Mouse (Mus musculus): ENCODE measurements around the gene Neu4. TPM values are rescaled to one million over a fixed set of nuclear protein-coding genes. Genes with fewer than 3 reads are reported as not detected.
"Not testable (repeated sequence)": the region's sequence is repeated elsewhere in the genome, so short reads cannot be mapped to it uniquely, and the experiment has no call there.

Neu4 gene
- polyA plus RNA-seq (2014; fragmentation: Nextera tagmentation; extraction: Ambion mirVana), result not detected in 2 replicates

DNA sequence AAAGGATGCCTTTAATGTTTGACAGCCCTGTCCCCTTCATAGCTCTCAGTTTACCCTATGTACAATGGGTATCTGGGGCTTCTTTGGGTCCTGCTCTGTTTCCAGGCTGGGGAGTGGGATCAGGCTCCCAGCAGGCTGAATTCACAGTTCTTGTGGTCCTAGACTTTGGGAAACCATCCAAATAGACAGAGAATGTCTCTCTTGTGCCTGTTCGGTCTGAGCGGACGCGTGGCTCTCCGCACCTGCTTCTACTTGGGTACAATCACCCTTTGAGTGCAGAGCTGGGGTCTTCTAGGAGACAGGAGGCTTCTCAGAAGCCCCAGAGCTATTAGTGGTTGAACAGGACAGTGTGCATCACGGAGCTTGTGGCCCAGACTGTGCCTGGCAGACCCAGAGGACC is at the start of gene Neu4:
Gene Neu4 (plus strand): TSS at position 301 of the 400 bp plus-strand sequence.
- Histone ChIP-seq H3K27ac (ENCODE audit: low read depth, low read length) (no peak within 1 kb of the TSS), H3K36me3 (ENCODE audit: control insufficient read depth, insufficient read depth, low read length) (no peaks in the 10 kb centered on the region), H3K4me1 (replicated peaks; ENCODE audit: control insufficient read depth, insufficient read depth, low read length) (no peaks in the 10 kb centered on the region), H3K9ac (ENCODE audit: low read length) (no peak within 1 kb of the TSS), H3K9me3 (ENCODE audit: control insufficient read depth, low read length) (no peaks in the 10 kb centered on the region), H3K4me3 (ENCODE audit: low read depth, low read length) (no peak within 1 kb of the TSS), H3K4me2 (ENCODE audit: low read depth, low read length, severe bottlenecking) (no peak within 1 kb of the TSS), H3K27me3 (ENCODE audit: control insufficient read depth, insufficient read depth, low read length) (no peaks in the 10 kb centered on the region)
- no peak for DNase-seq (ENCODE audit: low spot score)
- ATAC-seq (replicated peaks; ENCODE audit: low FRiP score), result no peak
- 86% methylated on average over 6 of the region's 6 CpGs for WGBS

- ATAC-seq (replicated peaks; ENCODE audit: low FRiP score); H3K4me2 ChIP-seq (ENCODE audit: low read depth, low read length, severe bottlenecking); DNase-seq (ENCODE audit: low spot score); H3K27ac ChIP-seq (ENCODE audit: low read depth, low read length); H3K9ac ChIP-seq (ENCODE audit: low read length); H3K36me3 ChIP-seq (ENCODE audit: control insufficient read depth, insufficient read depth, low read length); H3K4me1 ChIP-seq (replicated peaks; ENCODE audit: control insufficient read depth, insufficient read depth, low read length); H3K9me3 ChIP-seq (ENCODE audit: control insufficient read depth, low read length); H3K27me3 ChIP-seq (ENCODE audit: control insufficient read depth, insufficient read depth, low read length); H3K4me3 ChIP-seq (ENCODE audit: low read depth, low read length): not testable (repeated sequence)
- no CpG with 5 or more reads among the region's 4 CpGs for WGBS
Observed at GRCm38 (mm10) chr1:93970797-93971196, 49.5 kb upstream of the Neu4 start.

DNA sequence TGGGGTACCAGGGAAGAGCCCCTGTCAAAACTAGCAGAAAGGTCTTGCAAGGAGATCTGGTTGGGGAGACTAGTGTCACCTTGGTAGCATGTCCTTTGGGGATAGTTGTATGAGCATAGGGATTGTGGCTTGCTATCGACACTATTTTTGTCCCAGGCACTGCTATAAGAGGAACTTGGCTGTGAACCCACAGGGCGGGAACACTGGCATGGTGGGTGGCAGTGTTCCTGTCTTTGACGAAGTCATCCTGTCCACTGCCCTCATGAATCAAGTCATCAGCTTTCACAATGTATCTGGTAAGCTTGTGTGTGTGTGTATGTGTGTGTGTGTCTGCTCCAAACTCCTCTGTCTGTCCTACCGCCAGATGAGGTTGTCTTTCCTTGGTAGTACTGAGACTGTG is 44.5 kb upstream of the Neu4 start:
- not testable (repeated sequence) for H3K27me3 ChIP-seq (ENCODE audit: control insufficient read depth, insufficient read depth, low read length); H3K9ac ChIP-seq (ENCODE audit: low read length); H3K27ac ChIP-seq (ENCODE audit: low read depth, low read length); ATAC-seq (replicated peaks; ENCODE audit: low FRiP score); H3K9me3 ChIP-seq (ENCODE audit: control insufficient read depth, low read length); H3K4me1 ChIP-seq (replicated peaks; ENCODE audit: control insufficient read depth, insufficient read depth, low read length); DNase-seq (ENCODE audit: low spot score); H3K36me3 ChIP-seq (ENCODE audit: control insufficient read depth, insufficient read depth, low read length); H3K4me3 ChIP-seq (ENCODE audit: low read depth, low read length); H3K4me2 ChIP-seq (ENCODE audit: low read depth, low read length, severe bottlenecking)
- WGBS, result 83% methylated on average over 1 of the region's 4 CpGs

GRCm38 (mm10) chr1:93978287-93978686 is 42.0 kb upstream of the Neu4 start:
- ATAC-seq (replicated peaks; ENCODE audit: low FRiP score), result 0 out of 2 replicates have a peak, but pooled peaks have one; percentile 22
- not testable (repeated sequence) for H3K4me3 ChIP-seq (ENCODE audit: low read depth, low read length); H3K27me3 ChIP-seq (ENCODE audit: control insufficient read depth, insufficient read depth, low read length); H3K9ac ChIP-seq (ENCODE audit: low read length); H3K4me1 ChIP-seq (replicated peaks; ENCODE audit: control insufficient read depth, insufficient read depth, low read length); H3K27ac ChIP-seq (ENCODE audit: low read depth, low read length); H3K4me2 ChIP-seq (ENCODE audit: low read depth, low read length, severe bottlenecking); H3K9me3 ChIP-seq (ENCODE audit: control insufficient read depth, low read length); DNase-seq (ENCODE audit: low spot score); H3K36me3 ChIP-seq (ENCODE audit: control insufficient read depth, insufficient read depth, low read length)
- no CpG with 5 or more reads among the region's 7 CpGs for WGBS

DNA sequence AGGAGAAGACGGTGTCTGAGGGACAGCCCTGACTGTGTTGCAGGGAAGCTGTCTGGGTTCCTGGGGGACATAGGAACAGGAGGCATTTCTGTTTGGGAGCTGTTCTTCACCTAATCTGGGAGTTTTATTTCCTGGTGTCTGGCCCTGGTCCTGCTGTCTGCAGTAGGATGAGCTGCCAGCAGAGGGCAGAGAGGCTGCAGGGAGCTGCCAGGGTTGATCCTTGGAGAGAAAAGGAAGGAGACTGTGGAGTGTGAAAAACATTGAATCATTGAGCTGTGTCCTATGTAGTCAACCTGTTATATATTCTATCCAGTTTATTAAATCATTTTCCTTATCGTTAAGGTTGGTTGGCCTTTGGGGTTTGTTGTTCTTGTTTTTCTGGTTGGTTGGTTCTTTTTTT is 39.3 kb upstream of the Neu4 start:
- H3K4me2 ChIP-seq (ENCODE audit: low read depth, low read length, severe bottlenecking); DNase-seq (ENCODE audit: low spot score); H3K9ac ChIP-seq (ENCODE audit: low read length); H3K4me3 ChIP-seq (ENCODE audit: low read depth, low read length); H3K36me3 ChIP-seq (ENCODE audit: control insufficient read depth, insufficient read depth, low read length); H3K27ac ChIP-seq (ENCODE audit: low read depth, low read length); H3K27me3 ChIP-seq (ENCODE audit: control insufficient read depth, insufficient read depth, low read length); H3K4me1 ChIP-seq (replicated peaks; ENCODE audit: control insufficient read depth, insufficient read depth, low read length); H3K9me3 ChIP-seq (ENCODE audit: control insufficient read depth, low read length): not testable (repeated sequence)
- WGBS, result no CpG with 5 or more reads among the region's 2 CpGs
- peak; percentile 59; the same call in 1 of the 2 replicates for ATAC-seq (replicated peaks; ENCODE audit: low FRiP score)

- 91% methylated on average over 3 of the region's 3 CpGs for WGBS
- H3K9me3 ChIP-seq (ENCODE audit: control insufficient read depth, low read length), result no peaks in the 10 kb centered on the region
- ATAC-seq (replicated peaks; ENCODE audit: low FRiP score), result no peak
- no peak overlapping the region for H3K4me2 ChIP-seq (ENCODE audit: low read depth, low read length, severe bottlenecking)
- no peak overlapping the region for H3K9ac ChIP-seq (ENCODE audit: low read length)
- no peaks in the 10 kb centered on the region for H3K4me1 ChIP-seq (replicated peaks; ENCODE audit: control insufficient read depth, insufficient read depth, low read length)
- no peak overlapping the region for H3K4me3 ChIP-seq (ENCODE audit: low read depth, low read length)
- H3K27me3 ChIP-seq (ENCODE audit: control insufficient read depth, insufficient read depth, low read length), result no peaks in the 10 kb centered on the region
- DNase-seq (ENCODE audit: low spot score), result no peak
- no peak overlapping the region for H3K27ac ChIP-seq (ENCODE audit: low read depth, low read length)
- no peaks in the 10 kb centered on the region for H3K36me3 ChIP-seq (ENCODE audit: control insufficient read depth, insufficient read depth, low read length)
Observed at GRCm38 (mm10) chr1:93986167-93986566, 34.1 kb upstream of the Neu4 start.

DNA sequence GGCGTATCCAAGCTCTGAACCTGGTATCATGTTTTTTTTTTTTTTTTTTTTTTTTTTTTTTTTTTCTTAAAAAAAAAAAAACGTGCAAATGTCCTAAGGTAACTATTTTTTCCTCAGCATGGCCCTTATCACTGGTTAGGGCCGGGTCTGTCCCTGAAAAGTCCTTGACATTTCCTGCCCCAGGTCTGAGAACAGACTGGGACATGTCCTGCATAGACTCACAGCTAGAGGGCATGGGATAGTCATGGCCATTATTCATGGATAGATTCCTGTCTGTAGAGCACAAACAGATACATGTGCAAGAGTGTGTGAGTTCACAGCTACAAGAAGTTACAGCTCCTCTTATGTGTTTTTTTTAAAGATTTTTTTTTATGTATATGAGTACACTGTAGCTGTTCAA is 31.5 kb upstream of the Neu4 start:
- 81% methylated on average over 3 of the region's 3 CpGs for WGBS
- no peaks in the 10 kb centered on the region for H3K27me3 ChIP-seq (ENCODE audit: control insufficient read depth, insufficient read depth, low read length)

DNA sequence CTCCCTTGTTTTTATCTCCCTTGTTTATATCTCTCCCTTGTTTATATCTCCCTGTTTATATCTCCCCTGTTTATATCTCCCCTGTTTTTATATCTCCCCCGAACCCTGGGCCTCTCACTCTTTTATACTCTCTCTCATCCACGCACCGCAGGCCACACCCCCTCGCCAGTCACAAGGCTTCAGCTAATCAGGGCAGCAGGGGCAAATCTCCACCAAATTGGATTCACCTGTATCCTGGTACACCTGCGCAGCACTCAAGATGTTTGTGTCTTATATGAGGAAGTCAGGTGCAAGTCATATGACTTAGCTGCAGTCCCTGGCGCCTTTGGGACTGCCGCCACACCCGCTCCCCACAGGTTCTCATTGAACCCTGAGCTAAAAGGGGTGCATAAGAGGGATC is 30.0 kb upstream of the Neu4 start, which contains the start of gene Gal3st2c:
Gene Gal3st2c (plus strand): TSS at position 301 of the 400 bp plus-strand sequence.
- H3K36me3 ChIP-seq (ENCODE audit: control insufficient read depth, insufficient read depth, low read length); ATAC-seq (replicated peaks; ENCODE audit: low FRiP score); H3K4me2 ChIP-seq (ENCODE audit: low read depth, low read length, severe bottlenecking); DNase-seq (ENCODE audit: low spot score); H3K9ac ChIP-seq (ENCODE audit: low read length); H3K27me3 ChIP-seq (ENCODE audit: control insufficient read depth, insufficient read depth, low read length); H3K9me3 ChIP-seq (ENCODE audit: control insufficient read depth, low read length); H3K27ac ChIP-seq (ENCODE audit: low read depth, low read length); H3K4me3 ChIP-seq (ENCODE audit: low read depth, low read length); H3K4me1 ChIP-seq (replicated peaks; ENCODE audit: control insufficient read depth, insufficient read depth, low read length): not testable (repeated sequence)
- WGBS, result 90% methylated on average over 6 of the region's 8 CpGs

More for the DNA sequence above, 31.5 kb upstream of the Neu4 start:
- DNase-seq (ENCODE audit: low spot score) (no peak), ATAC-seq (replicated peaks; ENCODE audit: low FRiP score) (no peak)
- no peak overlapping the region for H3K4me3 ChIP-seq (ENCODE audit: low read depth, low read length)
- H3K9me3 ChIP-seq (ENCODE audit: control insufficient read depth, low read length), result no peaks in the 10 kb centered on the region
- H3K27ac ChIP-seq (ENCODE audit: low read depth, low read length), result no peak overlapping the region
- H3K36me3 ChIP-seq (ENCODE audit: control insufficient read depth, insufficient read depth, low read length), result no peaks in the 10 kb centered on the region
- H3K9ac ChIP-seq (ENCODE audit: low read length), result no peak overlapping the region
- no peak overlapping the region for H3K4me2 ChIP-seq (ENCODE audit: low read depth, low read length, severe bottlenecking)
- H3K4me1 ChIP-seq (replicated peaks; ENCODE audit: control insufficient read depth, insufficient read depth, low read length), result no peaks in the 10 kb centered on the region

DNA sequence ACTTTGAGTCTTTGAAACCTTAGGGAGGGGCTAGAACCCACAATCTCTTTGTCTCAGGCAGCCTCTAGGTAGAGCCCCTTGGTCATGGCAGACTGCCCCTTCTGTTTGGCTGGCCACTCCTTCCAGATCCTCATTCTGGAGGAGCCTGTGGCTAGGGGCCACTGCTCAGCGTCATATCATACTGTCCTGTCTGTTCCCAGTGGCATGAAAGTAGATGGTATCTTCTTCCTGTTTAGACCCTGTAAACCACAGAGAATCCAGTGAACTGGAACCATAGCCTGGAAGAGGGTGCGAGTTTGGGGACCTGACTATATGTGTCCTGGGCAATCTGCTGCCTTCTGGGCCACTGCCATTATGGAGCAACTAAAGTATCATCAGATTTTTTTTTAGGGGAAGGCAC is 29.2 kb upstream of the Neu4 start:
- H3K4me1 ChIP-seq (replicated peaks; ENCODE audit: control insufficient read depth, insufficient read depth, low read length); H3K27ac ChIP-seq (ENCODE audit: low read depth, low read length); H3K9me3 ChIP-seq (ENCODE audit: control insufficient read depth, low read length); H3K4me2 ChIP-seq (ENCODE audit: low read depth, low read length, severe bottlenecking); H3K36me3 ChIP-seq (ENCODE audit: control insufficient read depth, insufficient read depth, low read length); ATAC-seq (replicated peaks; ENCODE audit: low FRiP score); H3K9ac ChIP-seq (ENCODE audit: low read length); DNase-seq (ENCODE audit: low spot score); H3K4me3 ChIP-seq (ENCODE audit: low read depth, low read length); H3K27me3 ChIP-seq (ENCODE audit: control insufficient read depth, insufficient read depth, low read length): not testable (repeated sequence)
- WGBS, result 78% methylated on average over 2 of the region's 2 CpGs

Measured in forebrain, embryonic 11.5 days (tissue).